Mouse (Mus musculus): ENCODE results near the gene Gns.

DNA sequence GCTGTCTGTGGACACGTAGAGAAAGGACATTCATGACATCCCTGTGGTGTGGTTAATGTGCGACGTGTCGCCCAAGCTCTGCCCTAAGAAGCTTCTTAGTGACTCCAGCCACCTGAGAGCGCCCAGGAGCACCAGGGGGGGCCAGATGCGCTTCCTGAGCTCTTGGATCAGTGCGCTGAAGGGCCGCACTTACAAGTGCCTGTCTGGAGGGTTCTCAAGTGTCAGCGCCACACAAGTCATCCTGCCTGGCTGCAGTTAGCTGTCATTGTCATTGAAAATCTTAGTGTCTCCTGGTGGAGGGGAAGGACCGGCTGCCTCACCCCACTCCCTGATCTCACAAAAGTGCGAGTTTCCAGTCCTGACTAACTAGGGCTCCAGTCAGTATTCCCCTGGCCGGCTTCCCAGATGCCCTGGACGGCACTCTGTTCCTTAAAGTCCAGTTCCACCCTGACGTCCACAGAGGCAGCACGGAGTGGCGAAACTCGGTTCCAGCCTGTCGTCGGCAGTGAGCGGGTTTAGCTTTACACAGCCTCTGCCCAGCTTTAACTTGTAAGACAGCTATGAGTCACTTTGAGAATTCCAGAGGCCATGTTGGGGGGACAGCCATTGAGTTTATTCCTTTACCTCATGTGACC lies 30.8 kb downstream of the Gns start:
- TF ChIP-seq CTCF (IDR thresholded peaks at IDR 0.05; ENCODE audit: low read depth), result no peak
- no peak for TF ChIP-seq EP300 (IDR thresholded peaks at IDR 0.05; ENCODE audit: low read depth)

Measured in liver, embryonic 14.5 days (tissue).